Mouse (Mus musculus) lung, postnatal 0 days (tissue): ENCODE results near the gene Olfr800.

ENCODE experiments used
- CTCF ChIP-seq: IDR thresholded peaks from 2 replicates; pipeline ENCODE4 v1.5.1; 2016; ENCODE audit warnings: antibody characterized with exemption, mild to moderate bottlenecking
- EP300 ChIP-seq: IDR thresholded peaks from 2 replicates; pipeline ENCODE4 v1.6.1; 2016; ENCODE audit warnings: antibody characterized with exemption, mild to moderate bottlenecking, control low read depth

GRCm38 (mm10) chr10:129694186-129694585 lies 36.7 kb downstream of the Olfr800 start, which contains the start of gene Olfr803:
- TF ChIP-seq CTCF = no peak
- TF ChIP-seq EP300 = no peak
